Mouse (Mus musculus) layer of hippocampus, adult 11-12 months (tissue): Measurements from ENCODE around the gene Slc23a2.

Experiments
- DNase-seq: peaks from one replicate; pipeline ENCODE4 v3.0.0; 2022; ENCODE audit warnings: low spot score

The Slc23a2 gene

DNA sequence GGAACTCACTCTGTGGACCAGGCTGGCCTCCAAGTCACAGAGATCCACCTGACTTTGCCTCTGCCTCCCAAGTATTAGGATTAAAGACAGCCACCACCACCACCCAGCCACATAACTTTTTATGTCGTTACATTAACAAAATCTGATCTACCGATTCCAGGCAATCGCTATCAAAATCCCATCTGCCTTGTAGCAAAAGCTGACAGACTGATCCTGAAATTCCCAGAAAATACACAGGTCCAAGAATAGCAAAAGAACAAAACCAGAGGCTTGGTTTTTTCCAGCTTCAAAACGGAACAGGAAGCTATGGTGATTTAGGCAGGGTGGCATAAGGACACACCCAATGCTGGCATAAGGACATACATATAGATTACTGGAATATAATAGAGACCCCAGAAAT, 10.2 kb downstream of the Slc23a2 start:
- no peak for DNase-seq

GRCm38 (mm10) chr2:132133436-132133835, 11.5 kb downstream of the Slc23a2 start:
- DNase-seq: no peak

GRCm38 (mm10) chr2:132131266-132131665, 13.6 kb downstream of the Slc23a2 start:
- no peak for DNase-seq

GRCm38 (mm10) chr2:132129980-132130379, 14.9 kb downstream of the Slc23a2 start:
- no peak for DNase-seq

GRCm38 (mm10) chr2:132129247-132129646, 15.7 kb downstream of the Slc23a2 start:
- DNase-seq: peak; percentile 37

GRCm38 (mm10) chr2:132127904-132128303, 17.0 kb downstream of the Slc23a2 start:
- DNase-seq: no peak

DNA sequence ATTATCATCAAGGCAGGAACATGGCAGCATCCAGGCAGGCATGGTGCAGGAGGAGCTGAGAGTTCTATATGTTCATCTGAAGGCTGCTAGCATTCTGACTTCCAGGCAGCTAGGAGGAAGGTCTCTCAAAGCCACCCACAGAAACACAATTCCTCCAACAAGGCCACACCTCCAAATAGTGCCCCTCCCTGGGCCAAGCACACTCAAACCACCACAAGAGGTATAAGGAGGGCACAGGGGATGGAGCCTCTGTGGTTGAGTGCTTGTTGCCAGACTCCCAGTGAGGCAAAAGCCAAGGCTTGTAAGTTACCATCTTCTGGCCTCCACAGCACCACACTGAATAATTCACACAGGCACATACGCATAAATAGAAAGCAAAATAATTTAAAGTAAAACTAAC, 18.6 kb downstream of the Slc23a2 start:
- DNase-seq: no peak

DNA sequence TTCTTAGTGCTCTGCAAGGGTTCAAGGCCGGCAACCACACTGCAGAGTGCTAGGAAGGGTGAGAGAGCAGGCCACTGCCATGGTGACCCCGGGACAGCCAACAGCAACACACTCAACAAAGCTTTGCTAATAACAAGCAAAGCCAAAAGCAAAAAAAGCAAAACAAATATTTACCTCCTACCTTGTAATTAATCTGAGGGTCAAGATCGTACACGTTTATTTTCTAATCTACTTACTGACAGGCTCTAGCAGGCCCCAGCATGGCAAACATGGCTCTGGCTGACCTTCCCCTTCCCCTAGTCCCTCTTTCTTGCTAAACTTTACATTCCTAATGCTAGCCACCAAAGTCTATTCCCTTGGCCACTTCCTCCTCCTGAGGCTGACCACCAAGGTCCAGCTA, 21.8 kb downstream of the Slc23a2 start:
- no peak for DNase-seq

DNA sequence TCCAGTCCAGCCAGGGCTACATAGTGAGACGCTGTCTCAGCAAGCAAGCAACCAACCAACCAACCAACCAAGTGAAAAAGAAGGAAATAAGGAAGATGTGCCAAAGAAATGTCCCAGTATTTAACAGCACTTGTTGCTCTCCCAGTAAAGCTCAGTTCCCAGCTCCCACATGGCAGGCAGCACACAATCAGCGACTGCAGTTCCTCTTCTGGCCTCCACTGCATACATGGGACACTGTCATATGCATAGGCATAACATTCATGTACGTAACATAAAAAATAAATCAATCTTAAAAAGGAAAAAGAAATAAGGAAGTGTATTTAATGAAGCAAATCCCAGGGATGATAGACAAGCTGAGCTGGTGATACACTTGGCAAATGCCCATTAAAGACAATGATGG, 23.9 kb downstream of the Slc23a2 start:
- no peak for DNase-seq

- no peak for DNase-seq
Observed at GRCm38 (mm10) chr2:132118646-132119045, 26.3 kb downstream of the Slc23a2 start.

- DNase-seq: no peak
Observed at GRCm38 (mm10) chr2:132115936-132116335, 29.0 kb downstream of the Slc23a2 start.

- no peak for DNase-seq
Observed at GRCm38 (mm10) chr2:132115344-132115743, 29.6 kb downstream of the Slc23a2 start.

DNA sequence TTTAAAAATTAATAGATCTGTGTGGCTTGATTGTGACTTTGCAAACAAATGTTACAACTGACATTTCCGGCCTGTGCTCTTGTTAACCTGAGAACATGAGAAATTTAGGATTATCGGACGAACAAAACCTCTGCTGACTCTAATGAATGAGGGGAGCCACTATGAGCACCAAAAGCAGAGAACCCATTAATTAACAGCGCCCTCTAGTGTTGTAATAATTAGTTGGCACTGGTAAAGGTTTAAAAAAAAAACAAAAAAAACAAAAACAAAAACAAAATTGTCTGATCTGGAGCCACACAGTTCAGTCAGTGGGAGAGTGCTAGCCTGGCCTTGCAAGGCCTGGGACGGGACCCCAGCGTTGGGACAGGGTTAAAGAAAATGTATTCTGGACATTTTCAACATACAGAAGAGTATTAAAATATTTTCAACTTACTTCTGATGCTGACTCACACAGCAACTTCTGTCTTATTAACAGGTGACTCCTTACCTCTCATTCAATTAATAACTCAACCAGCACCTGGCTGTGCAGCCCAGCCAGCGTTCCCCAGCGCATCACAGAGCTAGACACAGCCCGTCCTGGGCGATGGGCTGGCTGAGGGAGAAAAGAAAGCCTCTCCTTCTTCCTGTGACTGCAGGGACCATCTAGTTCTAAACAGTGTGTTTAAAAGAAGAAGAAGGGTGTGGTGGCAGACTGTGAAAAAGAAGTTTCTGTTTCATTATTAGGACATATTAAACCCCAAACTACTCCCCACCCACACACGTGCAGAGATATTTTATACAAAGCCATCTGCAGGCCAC, 30.7 kb downstream of the Slc23a2 start:
- DNase-seq: no peak

DNA sequence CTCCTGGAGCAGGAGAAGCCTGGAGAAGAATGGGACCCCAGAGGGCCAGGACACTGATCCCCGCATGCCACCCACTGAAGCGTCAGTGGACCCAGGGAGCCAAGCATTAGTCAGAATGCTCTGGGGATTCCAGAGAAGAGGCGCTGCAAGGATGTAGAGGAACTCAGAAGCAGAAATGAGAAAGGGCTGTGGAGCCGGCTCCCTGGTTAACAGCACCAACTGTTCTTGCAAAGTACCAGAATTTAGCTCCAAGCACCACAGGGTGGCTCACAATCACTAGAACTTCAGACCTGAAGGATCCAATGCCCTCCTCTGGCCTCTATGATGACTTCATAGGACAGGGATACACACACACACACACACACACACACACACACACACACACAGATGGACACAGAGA, 32.6 kb downstream of the Slc23a2 start:
- DNase-seq: no peak

GRCm38 (mm10) chr2:132111905-132112304, 33.0 kb downstream of the Slc23a2 start:
- no peak for DNase-seq

DNA sequence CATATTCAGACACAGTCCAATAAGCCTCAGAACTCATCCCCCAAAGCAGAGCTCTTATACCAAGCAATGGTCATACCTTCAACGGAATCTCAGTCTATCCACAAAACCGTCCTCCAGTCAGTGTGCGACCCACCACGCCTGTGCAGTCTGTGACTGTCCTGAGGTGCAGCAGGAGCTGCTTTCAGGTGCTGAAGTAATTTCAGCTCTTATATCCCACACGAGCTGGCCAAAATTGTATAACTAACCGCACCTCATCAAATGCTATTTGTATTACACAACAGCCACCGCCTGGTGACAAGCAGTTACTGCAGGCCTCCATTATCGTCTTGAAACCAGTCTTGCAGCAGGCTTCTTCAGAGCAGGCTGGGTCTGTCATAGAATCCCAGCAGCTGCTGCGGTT, 33.6 kb downstream of the Slc23a2 start:
- DNase-seq: peak; percentile 79

GRCm38 (mm10) chr2:132110702-132111101, 34.2 kb downstream of the Slc23a2 start:
- peak; percentile 39 for DNase-seq

GRCm38 (mm10) chr2:132108988-132109387, 35.9 kb downstream of the Slc23a2 start:
- DNase-seq: no peak

- DNase-seq: peak; percentile 66
Observed at GRCm38 (mm10) chr2:132107611-132108010, 37.3 kb downstream of the Slc23a2 start.

- no peak for DNase-seq
Observed at GRCm38 (mm10) chr2:132106069-132106468, 38.8 kb downstream of the Slc23a2 start.

- DNase-seq: no peak
Observed at GRCm38 (mm10) chr2:132103265-132103664, 41.6 kb downstream of the Slc23a2 start.

DNA sequence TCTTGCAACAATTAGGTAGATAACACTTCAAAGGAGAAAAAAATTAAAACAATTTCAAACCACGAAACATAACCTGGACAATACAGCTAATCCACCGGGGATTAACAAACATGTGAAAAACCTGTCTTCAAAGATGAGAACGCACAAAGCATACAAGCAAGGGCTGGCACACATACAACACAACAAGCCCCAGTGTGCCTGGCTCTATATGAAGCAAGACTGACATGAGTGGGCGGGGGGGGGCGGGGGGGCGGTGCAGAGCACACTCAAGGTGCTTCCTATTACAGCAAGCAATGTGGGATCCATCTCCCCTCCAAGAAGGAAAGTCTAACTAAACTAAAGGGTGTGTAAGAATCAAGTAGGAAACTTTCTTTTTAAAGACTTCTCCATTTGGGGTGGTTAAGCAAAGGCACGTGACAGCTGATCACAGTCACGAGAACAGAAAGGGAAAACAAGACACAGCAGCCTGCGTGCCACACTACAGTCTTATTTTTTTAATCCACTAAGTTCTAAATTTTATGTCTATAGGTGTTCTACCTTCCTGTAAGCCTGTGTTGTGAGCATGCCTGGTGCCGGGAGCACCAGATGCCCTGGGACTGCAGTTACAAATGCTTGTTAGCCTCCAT, 42.3 kb downstream of the Slc23a2 start:
- peak; percentile 23 for DNase-seq

DNA sequence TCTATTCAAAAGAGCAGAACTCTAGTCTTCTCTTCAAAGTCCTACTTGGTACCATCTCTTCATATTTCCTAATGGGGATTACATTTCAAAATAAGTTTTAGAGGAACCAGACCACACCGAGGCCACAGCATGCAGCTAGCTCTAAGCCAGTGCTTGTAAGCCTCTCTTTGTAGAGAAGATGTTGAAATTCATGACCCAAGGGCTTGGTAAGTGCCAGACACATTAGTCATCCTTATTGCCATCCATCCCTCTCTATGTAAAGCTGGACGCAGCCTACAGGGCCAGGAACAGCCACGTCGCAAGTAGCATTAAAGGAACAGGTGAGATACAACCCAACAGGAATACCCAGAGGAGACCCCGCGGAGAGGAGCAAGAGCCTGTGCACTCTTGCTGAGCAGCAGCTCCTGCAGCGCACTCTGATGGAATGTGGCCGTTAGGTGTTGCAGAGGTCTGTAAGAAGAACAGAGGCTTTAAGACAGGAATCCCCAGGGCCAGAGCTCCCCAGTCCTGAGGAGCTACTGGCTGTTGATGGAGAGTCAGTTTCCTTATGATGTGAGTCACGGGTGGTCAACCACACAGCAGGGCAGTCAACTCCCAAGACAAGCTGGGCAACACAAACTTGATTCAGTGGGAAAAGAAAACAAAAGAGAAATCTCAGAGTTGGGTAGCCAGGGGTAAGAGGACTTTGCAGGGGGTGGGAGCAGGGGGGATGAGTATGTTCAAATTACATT, 45.8 kb downstream of the Slc23a2 start:
- no peak for DNase-seq
